ENCODE assay signal across 15 mouse cellular contexts in the genomic region with DNA sequence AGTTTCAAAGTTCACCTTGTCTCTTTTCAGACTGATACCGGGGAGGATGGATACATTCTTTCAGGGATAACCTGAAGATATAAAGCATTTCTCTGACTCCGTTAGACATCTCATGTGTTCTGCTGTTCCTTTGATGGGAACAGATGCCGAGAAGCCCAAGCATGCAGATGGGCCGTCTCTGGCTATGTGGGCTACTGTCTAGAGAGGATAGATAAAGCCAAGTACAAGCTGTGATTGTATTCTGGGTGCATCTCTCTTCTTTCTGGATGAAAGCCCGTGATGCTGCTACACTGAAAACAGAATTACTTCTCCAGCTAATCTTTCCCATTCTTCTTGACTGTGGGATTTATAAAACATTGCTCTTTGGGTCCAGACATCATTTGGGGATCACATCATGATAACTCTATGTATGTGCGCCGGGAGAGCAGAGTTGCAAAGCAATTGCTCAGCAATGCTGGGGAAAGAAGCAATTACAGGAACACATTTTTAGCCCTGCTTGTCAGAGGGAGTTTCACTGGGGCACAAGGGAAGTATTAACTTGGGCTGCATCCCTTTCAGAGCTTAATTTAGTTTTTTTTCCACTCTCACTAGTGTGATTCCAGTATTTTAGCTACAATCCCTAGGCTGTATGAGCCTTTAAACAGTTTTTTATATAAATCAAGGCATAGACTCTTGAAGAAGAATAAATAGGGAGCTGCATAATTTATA. TPM values are rescaled to one million over a fixed set of nuclear protein-coding genes. Genes with fewer than 3 reads are reported as not detected.
DNase-seq lines count a peak whose midpoint lies in the region; ATAC-seq lines count a peak whose summit lies in the region.
"Had no signal": no experiment of that assay in that cellular context is flagged by ENCODE, and none has a peak within 500 bp of the region (broad histone marks: within the 10 kb centered on the region; RNA-seq: fewer than 3 reads in every experiment).

No protein-coding gene starts in this region.

- no peak overlapping the region for H3K9ac ChIP-seq in hindbrain, embryonic 13.5 days
- no peak overlapping the region for H3K9ac ChIP-seq in hindbrain, embryonic 12.5 days
- H3K9ac ChIP-seq: liver, embryonic 13.5 days had no signal

- H3K36me3 ChIP-seq in hindbrain, embryonic 13.5 days: no peaks in the 10 kb centered on the region
- no peaks in the 10 kb centered on the region for H3K36me3 ChIP-seq in hindbrain, embryonic 12.5 days
- H3K36me3 ChIP-seq: liver, embryonic 13.5 days had no signal

- WGBS in hindbrain, embryonic 13.5 days: 62% methylated on average over 7 of the region's 7 CpGs
- WGBS in hindbrain, embryonic 12.5 days: 72% methylated on average over 7 of the region's 7 CpGs

- no peaks in the 10 kb centered on the region for H3K9me3 ChIP-seq in hindbrain, embryonic 13.5 days
- H3K9me3 ChIP-seq in hindbrain, embryonic 12.5 days (replicated peaks): no peaks in the 10 kb centered on the region
- H3K9me3 ChIP-seq: liver, embryonic 13.5 days had no signal

- peak; percentile 43 to 71 for DNase-seq in frontal cortex, postnatal 36 days (ENCODE audit: low spot score in 2 of 2)
- DNase-seq in left cerebral cortex, adult 8-10 months (ENCODE audit: low spot score in 2 of 2): peak; percentile 14 to 46
- DNase-seq in right cerebral cortex, postnatal 14 days: peak; percentile 22
- DNase-seq in urinary bladder, postnatal 10 days (ENCODE audit: low spot score): no peak
- DNase-seq: adrenal gland, adult 2 months; embryo, embryonic 11 days; heart, adult 2 months; kidney, postnatal 14 days; liver, embryonic 13.5 days; lung, postnatal 4 days; retina, postnatal 1 day had no signal

- no peaks in the 10 kb centered on the region for H3K27me3 ChIP-seq in hindbrain, embryonic 13.5 days
- H3K27me3 ChIP-seq in hindbrain, embryonic 12.5 days: no peaks in the 10 kb centered on the region
- H3K27me3 ChIP-seq: liver, embryonic 13.5 days had no signal

- H3K4me1 ChIP-seq in hindbrain, embryonic 13.5 days (replicated peaks): peaks cover 21% of the 10 kb centered on the region
- H3K4me1 ChIP-seq in hindbrain, embryonic 12.5 days: peaks cover 10% of the 10 kb centered on the region; the same call in 1 of the 2 replicates
- H3K4me1 ChIP-seq: liver, embryonic 13.5 days had no signal

- H3K27ac ChIP-seq in hindbrain, embryonic 13.5 days: peak overlapping the region; percentile 55
- no peak overlapping the region for H3K27ac ChIP-seq in hindbrain, embryonic 12.5 days
- H3K27ac ChIP-seq: heart, adult 2 months; liver, embryonic 13.5 days had no signal

- no peak overlapping the region for H3K4me2 ChIP-seq in hindbrain, embryonic 13.5 days
- H3K4me2 ChIP-seq in hindbrain, embryonic 12.5 days (replicated peaks): no peak overlapping the region
- H3K4me2 ChIP-seq: liver, embryonic 13.5 days had no signal

- H3K4me3 ChIP-seq in hindbrain, embryonic 13.5 days: no peak overlapping the region
- H3K4me3 ChIP-seq in hindbrain, embryonic 12.5 days: no peak overlapping the region
- H3K4me3 ChIP-seq: heart, adult 2 months; liver, embryonic 13.5 days had no signal

- ATAC-seq in hindbrain, embryonic 13.5 days (ENCODE audit: low FRiP score): no peak
- ATAC-seq in hindbrain, embryonic 12.5 days (ENCODE audit: low FRiP score): no peak
- ATAC-seq in erythroblast, adult 5-6 weeks (replicated peaks; ENCODE audit: low FRiP score, poor library complexity, severe bottlenecking): no peak
- no peak for ATAC-seq in inflammation-experienced regulatory T-cells, adult 6 months

RNA-seq across cellular contexts. Expression of a gene that starts 48.1 kb away (rescaled TPM):
- polyA plus RNA-seq in hindbrain, embryonic 13.5 days (2015; fragmentation: Nextera tagmentation; extraction: Ambion mirVana): 73.9 and 83.4 TPM in 2 replicates
- polyA plus RNA-seq in hindbrain, embryonic 12.5 days (2016; fragmentation: Nextera tagmentation; extraction: Ambion mirVana): 22.5 and 27.0 TPM in 2 replicates
- 10 to 100 TPM; 39.4 to 45.1 (median 40.2) TPM for total RNA-seq in left cerebral cortex, adult 8-10 months (2022)
- total RNA-seq in erythroblast, adult 5-6 weeks (2015; ENCODE audit: low replicate concordance): not detected in 2 replicates
- not detected in 2 replicates for total RNA-seq in erythroblast, adult 5-6 weeks (2017; ENCODE audit: low replicate concordance)
- not detected for polyA plus RNA-seq in inflammation-experienced regulatory T-cells, adult 6 months (2017; shearing (Covaris generic))
- total RNA-seq: heart, adult 2 months had no signal
- polyA plus RNA-seq: heart, adult 2 months had no signal

Comparison
In these comparisons a context has a peak if more than half of its experiments do, and no peak if none do; other contexts are left out.
1. RNA of a gene that starts 48.1 kb away (polyA plus RNA-seq): 73.9 to 83.4 TPM in hindbrain, embryonic 13.5 days and 22.5 to 27.0 TPM in hindbrain, embryonic 12.5 days; not detected in inflammation-experienced regulatory T-cells, adult 6 months; every median in the first group is over 10 times any median in the second.